Mouse (Mus musculus) midbrain, embryonic 14.5 days (tissue): ENCODE data around the gene Lama4. TPM values are rescaled to one million over a fixed set of nuclear protein-coding genes. Genes with fewer than 3 reads are reported as not detected.

Experiments used
- ATAC-seq: fragments of 200-750 bp; cut with Nextera tagmentation; 2 replicates; pipeline ENCODE4 v1.8.0; 2017; ENCODE audit warnings: moderate number of reproducible peaks, moderate library complexity; ENCODE audit not compliant: low FRiP score, low TSS enrichment
- DNase-seq: peaks from one replicate; pipeline ENCODE4 v3.0.0-alpha.2; 2015
- H3K27ac ChIP-seq: fragments of 300-500 bp; sonication (generic); replicated peaks from 2 replicates; pipeline ENCODE4 v1.5.1; 2014; ENCODE audit warnings: mild to moderate bottlenecking, low read depth, low read length, moderate library complexity
- H3K27me3 ChIP-seq: fragments of 300-500 bp; sonication (generic); 2 replicates; pipeline ENCODE4 v1.6.1; 2014; ENCODE audit warnings: low read length, control low read depth, mixed read lengths; ENCODE audit not compliant: control insufficient read depth, insufficient read depth
- H3K36me3 ChIP-seq: fragments of 300-500 bp; sonication (generic); 2 replicates; pipeline ENCODE4 v1.6.1; 2014; ENCODE audit warnings: low read length, control low read depth; ENCODE audit not compliant: control insufficient read depth, insufficient read depth
- H3K4me1 ChIP-seq: fragments of 300-500 bp; sonication (generic); 2 replicates; pipeline ENCODE4 v1.6.1; 2014; ENCODE audit warnings: mild to moderate bottlenecking, antibody characterized with exemption, low read length, control low read depth; ENCODE audit not compliant: control insufficient read depth, insufficient read depth
- H3K4me2 ChIP-seq: fragments of 300-500 bp; sonication (generic); 2 replicates; pipeline ENCODE4 v1.6.1; 2014; ENCODE audit warnings: mild to moderate bottlenecking, low read length, moderate library complexity
- H3K4me3 ChIP-seq: fragments of 300-500 bp; sonication (generic); replicated peaks from 2 replicates; pipeline ENCODE4 v1.5.1; 2014; ENCODE audit warnings: low read depth, low read length
- H3K9ac ChIP-seq: fragments of 300-500 bp; sonication (generic); replicated peaks from 2 replicates; pipeline ENCODE4 v1.6.1; 2014; ENCODE audit warnings: mild to moderate bottlenecking, low read length, moderate library complexity
- H3K9me3 ChIP-seq: fragments of 300-500 bp; sonication (generic); 2 replicates; pipeline ENCODE4 v1.6.1; 2016; ENCODE audit warnings: low read length, control low read depth, mixed read lengths; ENCODE audit not compliant: control insufficient read depth
- WGBS: fragments of 180-500 bp; shearing (Covaris S2); extraction: QIAGEN DNeasy Blood & Tissue Kit; methylation state at CpG from one replicate; pipeline ENCODE4 v1.1.7; 2014; 5-methylcytosine and 5-hydroxymethylcytosine counted together
- polyA plus RNA-seq: library from polyadenylated mRNA; unstranded; fragments of >200 nt; fragmentation: Nextera tagmentation; extraction: Ambion mirVana; gene quantifications from 2 replicates; pipeline ENCODE4 v1.2.1, GENCODE M21; 2014

The Lama4 gene
- polyA plus RNA-seq, 1 experiment from 2014 or later, result 18.9 TPM

- no peak overlapping the region for H3K9ac ChIP-seq
- no peaks in the 10 kb centered on the region for H3K27me3 ChIP-seq
- no peaks in the 10 kb centered on the region for H3K36me3 ChIP-seq
- no peak overlapping the region for H3K4me2 ChIP-seq
- WGBS, result 43% methylated on average over 5 of the region's 5 CpGs
- peak; percentile 35 for DNase-seq
- H3K4me3 ChIP-seq, result no peak overlapping the region
- peaks cover 10% of the 10 kb centered on the region for H3K4me1 ChIP-seq
- H3K9me3 ChIP-seq, result no peaks in the 10 kb centered on the region
- no peak for ATAC-seq
- no peak overlapping the region for H3K27ac ChIP-seq
Measured at GRCm38 (mm10) chr10:39028403-39028802, 63.1 kb downstream of the Lama4 start.

GRCm38 (mm10) chr10:39029297-39030147 lies 64.2 kb downstream of the Lama4 start:
- DNase-seq, result no peak
- Histone ChIP-seq H3K4me3 (no peak overlapping the region), H3K4me2 (no peak overlapping the region), H3K36me3 (no peaks in the 10 kb centered on the region), H3K9ac (no peak overlapping the region), H3K27me3 (no peaks in the 10 kb centered on the region), H3K4me1 (peaks cover 10% of the 10 kb centered on the region), H3K27ac (no peak overlapping the region), H3K9me3 (no peaks in the 10 kb centered on the region)
- WGBS, result 86% methylated on average over 6 of the region's 6 CpGs
- ATAC-seq, result no peak

- 90% methylated on average over 14 of the region's 14 CpGs for WGBS
- H3K9me3 ChIP-seq, result no peaks in the 10 kb centered on the region
Measured at GRCm38 (mm10) chr10:39030148-39030685, 64.9 kb downstream of the Lama4 start.

GRCm38 (mm10) chr10:39039564-39039963 lies 74.2 kb downstream of the Lama4 start:
- Histone ChIP-seq H3K9me3 (no peaks in the 10 kb centered on the region), H3K4me3 (no peak overlapping the region), H3K4me2 (no peak overlapping the region), H3K27me3 (no peaks in the 10 kb centered on the region), H3K4me1 (no peaks in the 10 kb centered on the region), H3K9ac (no peak overlapping the region), H3K27ac (no peak overlapping the region), H3K36me3 (no peaks in the 10 kb centered on the region)
- peak; percentile 27; the same call in 1 of the 2 replicates for ATAC-seq
- peak; percentile 82 for DNase-seq
- 62% methylated on average over 4 of the region's 4 CpGs for WGBS

More at GRCm38 (mm10) chr10:39030148-39030685, 64.9 kb downstream of the Lama4 start:
- Histone ChIP-seq H3K4me2 (no peak overlapping the region), H3K9ac (no peak overlapping the region), H3K4me3 (no peak overlapping the region), H3K36me3 (no peaks in the 10 kb centered on the region), H3K27ac (no peak overlapping the region), H3K27me3 (no peaks in the 10 kb centered on the region), H3K4me1 (peaks cover 10% of the 10 kb centered on the region)
- DNase-seq, result no peak
- no peak for ATAC-seq

GRCm38 (mm10) chr10:39040026-39040425 lies 74.7 kb downstream of the Lama4 start:
- no peaks in the 10 kb centered on the region for H3K36me3 ChIP-seq
- H3K27me3 ChIP-seq, result no peaks in the 10 kb centered on the region
- no peaks in the 10 kb centered on the region for H3K4me1 ChIP-seq
- WGBS, result 80% methylated on average over 5 of the region's 5 CpGs
- no peak overlapping the region for H3K27ac ChIP-seq
- H3K4me2 ChIP-seq, result no peak overlapping the region
- ATAC-seq, result no peak
- H3K9ac ChIP-seq, result no peak overlapping the region
- no peaks in the 10 kb centered on the region for H3K9me3 ChIP-seq
- no peak overlapping the region for H3K4me3 ChIP-seq
- DNase-seq, result no peak

- H3K9ac ChIP-seq, result no peak overlapping the region
- WGBS, result 72% methylated on average over 3 of the region's 3 CpGs
- DNase-seq (no peak), ATAC-seq (no peak)
- H3K4me3 ChIP-seq, result no peak overlapping the region
- H3K4me2 ChIP-seq, result no peak overlapping the region
- no peaks in the 10 kb centered on the region for H3K27me3 ChIP-seq
- H3K36me3 ChIP-seq, result no peaks in the 10 kb centered on the region
- H3K4me1 ChIP-seq, result no peaks in the 10 kb centered on the region
- no peak overlapping the region for H3K27ac ChIP-seq
- no peaks in the 10 kb centered on the region for H3K9me3 ChIP-seq
Measured at GRCm38 (mm10) chr10:39044476-39044995, 79.2 kb downstream of the Lama4 start.

GRCm38 (mm10) chr10:39045111-39045510 lies 79.8 kb downstream of the Lama4 start:
- H3K9me3 ChIP-seq, result no peaks in the 10 kb centered on the region
- no peaks in the 10 kb centered on the region for H3K4me1 ChIP-seq
- no peaks in the 10 kb centered on the region for H3K36me3 ChIP-seq
- ATAC-seq (no peak), DNase-seq (no peak)
- H3K27me3 ChIP-seq, result no peaks in the 10 kb centered on the region
- 86% methylated on average over 1 of the region's 1 CpGs for WGBS
- H3K4me3 ChIP-seq, result no peak overlapping the region
- no peak overlapping the region for H3K27ac ChIP-seq
- no peak overlapping the region for H3K9ac ChIP-seq
- no peak overlapping the region for H3K4me2 ChIP-seq

- no peak overlapping the region for H3K4me3 ChIP-seq
- no peaks in the 10 kb centered on the region for H3K4me1 ChIP-seq
- DNase-seq (peak; percentile 20), ATAC-seq (no peak)
- H3K4me2 ChIP-seq, result no peak overlapping the region
- 29% methylated on average over 10 of the region's 10 CpGs for WGBS
- no peak overlapping the region for H3K9ac ChIP-seq
- no peak overlapping the region for H3K27ac ChIP-seq
- H3K36me3 ChIP-seq, result no peaks in the 10 kb centered on the region
- no peaks in the 10 kb centered on the region for H3K27me3 ChIP-seq
- H3K9me3 ChIP-seq, result no peaks in the 10 kb centered on the region
Measured at GRCm38 (mm10) chr10:39047775-39048174, 82.5 kb downstream of the Lama4 start.
